Mouse (Mus musculus) hindbrain, postnatal 0 days (tissue): ENCODE data around the gene Ncl. TPM values are rescaled to one million over a fixed set of nuclear protein-coding genes. Genes with fewer than 3 reads are reported as not detected.

Experiments used
- ATAC-seq: fragments of 200-750 bp; cut with Nextera tagmentation; 2 replicates; pipeline ENCODE4 v1.8.0; 2017; ENCODE audit warnings: mild to moderate bottlenecking, moderate TSS enrichment, moderate library complexity
- DNase-seq: peaks from one replicate; pipeline ENCODE4 v3.0.0-alpha.2; 2015; ENCODE audit warnings: low spot score
- H3K27ac ChIP-seq: fragments of 300-500 bp; sonication (generic); 2 replicates; pipeline ENCODE4 v1.5.1; 2014; ENCODE audit warnings: mild to moderate bottlenecking
- H3K27me3 ChIP-seq: fragments of 300-500 bp; sonication (generic); 2 replicates; pipeline ENCODE4 v1.6.1; 2014; ENCODE audit warnings: low read length, mixed read lengths; ENCODE audit not compliant: insufficient read depth
- H3K36me3 ChIP-seq: fragments of 300-500 bp; sonication (generic); 2 replicates; pipeline ENCODE4 v1.6.1; 2014; ENCODE audit warnings: low read length, mixed read lengths; ENCODE audit not compliant: insufficient read depth
- H3K4me1 ChIP-seq: fragments of 300-500 bp; sonication (generic); 2 replicates; pipeline ENCODE4 v1.6.1; 2014; ENCODE audit warnings: antibody characterized with exemption, low read length, mixed read lengths; ENCODE audit not compliant: insufficient read depth
- H3K4me2 ChIP-seq: fragments of 300-500 bp; sonication (generic); 2 replicates; pipeline ENCODE4 v1.6.1; 2014; ENCODE audit warnings: low read depth, mild to moderate bottlenecking, low read length, moderate library complexity, mixed read lengths
- H3K4me3 ChIP-seq: fragments of 300-500 bp; sonication (generic); 2 replicates; pipeline ENCODE4 v1.5.1; 2014; ENCODE audit warnings: low read length
- H3K9ac ChIP-seq: fragments of 300-500 bp; sonication (generic); replicated peaks from 2 replicates; pipeline ENCODE4 v1.6.1; 2014; ENCODE audit warnings: mild to moderate bottlenecking, low read length, moderate library complexity, mixed read lengths
- H3K9me3 ChIP-seq: fragments of 300-500 bp; sonication (generic); 2 replicates; pipeline ENCODE4 v1.6.1; 2016; ENCODE audit warnings: low read length, mixed read lengths
- CTCF ChIP-seq: IDR thresholded peaks from 2 replicates; pipeline ENCODE4 v1.5.1; 2016; ENCODE audit warnings: antibody characterized with exemption, control low read depth, low read depth
- WGBS: fragments of 180-500 bp; shearing (Covaris S2); extraction: QIAGEN DNeasy Blood & Tissue Kit; methylation state at CpG from one replicate; pipeline ENCODE4 v1.1.7; 2014; 5-methylcytosine and 5-hydroxymethylcytosine counted together
- polyA plus RNA-seq: library from polyadenylated mRNA; unstranded; fragments of >200 nt; fragmentation: Nextera tagmentation; extraction: Ambion mirVana; gene quantifications from 2 replicates; pipeline ENCODE4 v1.2.1, GENCODE M21; 2015
- total RNA-seq: library from RNA; depleted of rRNA; stranded (reverse); fragments of >200 nt; gene quantifications from 2 replicates; pipeline ENCODE4 v1.2.3, GENCODE M21; 2014; rRNA removed

The Ncl gene
- 15.1 and 17.2 TPM in 2 replicates for total RNA-seq
- 203 and 213 TPM in 2 replicates for polyA plus RNA-seq

DNA sequence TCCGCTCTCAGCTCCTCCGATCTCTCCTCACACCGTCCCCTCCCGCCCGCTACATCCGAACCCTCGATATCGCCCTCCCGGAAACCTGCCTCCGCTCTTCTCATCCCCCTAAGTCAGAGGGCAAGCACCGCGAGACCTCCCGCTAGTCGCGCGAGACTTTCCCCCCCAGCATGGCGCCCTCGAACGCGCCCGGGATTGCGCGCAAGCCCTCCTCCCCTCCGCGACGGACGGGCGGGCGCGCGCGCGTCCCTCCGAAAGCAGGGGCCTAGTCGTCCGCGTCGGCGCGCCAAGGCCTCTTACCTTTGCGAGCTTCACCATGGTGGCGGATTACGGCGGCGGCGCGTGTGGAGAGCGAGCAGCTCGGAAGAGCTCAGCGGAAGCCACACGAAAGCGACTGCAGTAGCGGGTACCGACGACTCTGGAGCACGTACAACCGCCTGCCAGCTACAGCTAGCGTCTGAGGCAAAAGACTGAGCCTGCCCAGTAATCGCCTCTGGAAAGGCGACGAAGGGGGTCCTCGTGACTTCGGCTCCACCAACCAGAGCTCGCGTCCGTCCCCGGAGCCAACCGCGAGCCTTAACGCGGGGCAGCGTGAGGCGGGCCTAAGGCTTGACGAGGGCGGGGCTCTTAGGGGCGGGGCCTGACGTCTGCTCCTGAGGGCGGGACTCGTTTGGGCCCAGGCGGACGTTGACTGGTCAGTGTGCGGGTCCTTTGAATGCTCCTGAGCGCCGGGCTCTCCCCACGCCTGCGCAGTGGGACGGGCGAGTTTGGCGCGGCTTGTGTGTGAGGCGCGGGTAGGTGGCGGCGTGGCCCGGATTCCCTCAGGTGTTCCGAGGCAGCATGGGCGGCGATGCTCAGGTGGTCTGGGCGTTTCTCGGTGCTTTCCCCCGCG lies at the start of gene Ncl:
Gene Ncl, minus strand, starts transcription at position 495 of the 892 bp plus-strand sequence.
- DNase-seq (peak; percentile 100), ATAC-seq (peak; percentile 97)
- Histone ChIP-seq H3K4me1 (peaks cover 7% of the 10 kb centered on the region; the same call in 1 of the 2 replicates), H3K27ac (peak within 1 kb of the TSS; percentile 100), H3K9ac (peak within 1 kb of the TSS; percentile 91), H3K27me3 (no peaks in the 10 kb centered on the region), H3K36me3 (peaks cover 30% of the 10 kb centered on the region), H3K4me2 (peak within 1 kb of the TSS; percentile 86), H3K9me3 (no peaks in the 10 kb centered on the region), H3K4me3 (peak within 1 kb of the TSS; percentile 79)
- 0 out of 2 replicates have a peak, but pooled peaks have one; percentile 8 for TF ChIP-seq CTCF
- WGBS = under 1% methylated on average over 89 of the region's 102 CpGs

DNA sequence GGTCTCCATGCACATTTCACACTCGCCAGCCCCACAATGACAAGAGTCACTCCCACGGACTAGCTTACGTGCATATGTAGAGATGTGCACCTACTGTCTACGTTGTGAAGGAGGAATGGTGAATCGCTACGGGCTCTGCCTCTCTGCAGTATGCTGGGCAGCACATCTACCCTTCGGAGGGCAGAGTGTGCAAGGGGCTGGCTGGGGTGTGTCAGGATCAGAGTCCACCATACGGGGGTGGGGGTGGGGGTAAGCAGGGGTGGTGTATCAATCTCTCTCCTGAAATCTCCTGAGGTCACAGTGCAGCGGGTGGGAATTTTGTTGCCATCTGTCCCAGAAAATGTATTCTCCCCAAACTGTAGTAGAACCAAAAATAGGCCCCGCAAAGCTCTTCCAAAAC lies 49.3 kb upstream of the Ncl start:
- Histone ChIP-seq H3K9me3 (no peaks in the 10 kb centered on the region), H3K36me3 (no peaks in the 10 kb centered on the region), H3K9ac (no peak overlapping the region), H3K27ac (no peak overlapping the region), H3K4me3 (no peak overlapping the region), H3K4me2 (no peak overlapping the region), H3K4me1 (no peaks in the 10 kb centered on the region), H3K27me3 (no peaks in the 10 kb centered on the region)
- DNase-seq (no peak), ATAC-seq (no peak)
- no peak for TF ChIP-seq CTCF
- WGBS = 61% methylated on average over 10 of the region's 10 CpGs

DNA sequence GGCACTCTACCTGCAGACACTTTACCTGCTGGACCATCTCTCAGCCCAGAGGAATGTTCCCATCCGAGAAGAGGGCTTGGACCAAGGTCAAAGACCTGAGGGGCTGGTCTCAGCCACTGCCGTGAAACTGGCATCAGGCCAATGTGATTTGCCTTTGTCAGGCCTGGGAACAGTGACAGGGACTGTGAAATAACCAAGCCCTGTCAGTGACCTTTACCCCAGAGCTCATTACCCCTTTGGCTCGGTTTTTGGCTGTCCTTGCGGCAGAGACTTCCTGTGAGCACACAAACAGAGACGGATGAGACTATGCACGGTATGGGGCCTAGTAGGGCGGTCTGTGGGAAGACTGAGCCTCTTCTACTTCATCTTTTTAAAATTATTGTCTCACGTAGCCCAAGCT lies 47.7 kb upstream of the Ncl start:
- H3K9ac ChIP-seq = no peak overlapping the region
- no peak for ATAC-seq
- no peaks in the 10 kb centered on the region for H3K4me1 ChIP-seq
- no peak overlapping the region for H3K27ac ChIP-seq
- TF ChIP-seq CTCF = no peak
- H3K27me3 ChIP-seq = no peaks in the 10 kb centered on the region
- 51% methylated on average over 8 of the region's 8 CpGs for WGBS
- no peaks in the 10 kb centered on the region for H3K36me3 ChIP-seq
- no peak for DNase-seq
- no peaks in the 10 kb centered on the region for H3K9me3 ChIP-seq
- no peak overlapping the region for H3K4me2 ChIP-seq
- H3K4me3 ChIP-seq = no peak overlapping the region

DNA sequence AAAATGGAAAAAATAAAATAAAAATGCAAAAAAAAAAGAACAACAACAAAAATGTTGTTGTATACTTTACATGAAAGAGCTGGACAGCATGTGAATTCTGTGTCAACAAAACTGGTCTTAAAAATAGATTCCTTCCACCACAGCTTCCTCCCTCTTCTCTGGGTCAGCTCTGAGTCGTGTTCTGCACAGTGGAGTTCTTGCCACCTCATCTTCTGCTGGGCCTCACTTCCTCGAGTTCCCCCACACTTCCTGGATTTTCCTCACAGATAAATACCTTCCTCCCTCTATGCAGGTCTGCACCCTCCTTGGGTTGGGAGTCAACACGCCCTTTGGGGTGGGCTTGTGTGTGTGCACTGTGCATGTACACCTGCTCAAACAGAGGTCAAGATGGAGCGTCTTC lies 47.1 kb upstream of the Ncl start:
- no peak overlapping the region for H3K4me3 ChIP-seq
- no peak overlapping the region for H3K4me2 ChIP-seq
- no peak for TF ChIP-seq CTCF
- H3K9ac ChIP-seq = no peak overlapping the region
- WGBS = 81% methylated on average over 4 of the region's 4 CpGs
- H3K36me3 ChIP-seq = no peaks in the 10 kb centered on the region
- no peak overlapping the region for H3K27ac ChIP-seq
- H3K27me3 ChIP-seq = no peaks in the 10 kb centered on the region
- no peaks in the 10 kb centered on the region for H3K9me3 ChIP-seq
- no peak for DNase-seq
- H3K4me1 ChIP-seq = no peaks in the 10 kb centered on the region
- no peak for ATAC-seq

DNA sequence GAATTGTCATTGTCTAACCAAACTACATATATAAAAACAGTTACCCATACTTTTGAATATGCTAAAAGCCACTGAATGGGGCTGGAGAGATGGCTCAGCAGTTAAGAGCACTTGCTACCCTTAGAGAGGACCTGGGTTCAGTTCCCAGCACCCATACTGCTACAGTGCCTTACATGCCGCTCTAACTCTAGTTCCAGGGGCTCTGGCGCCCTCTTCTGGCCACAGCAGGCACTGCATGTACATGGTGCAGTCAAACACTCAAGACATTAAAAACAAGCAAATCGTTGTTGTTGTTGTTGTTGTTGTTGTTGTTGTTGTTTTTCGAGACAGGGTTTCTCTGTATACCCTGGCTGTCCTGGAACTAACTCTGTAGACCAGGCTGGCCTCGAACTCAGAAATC lies 45.6 kb upstream of the Ncl start:
- Histone ChIP-seq H3K9me3 (no peaks in the 10 kb centered on the region), H3K9ac (no peak overlapping the region), H3K4me1 (no peaks in the 10 kb centered on the region), H3K4me3 (no peak overlapping the region), H3K36me3 (no peaks in the 10 kb centered on the region), H3K4me2 (no peak overlapping the region), H3K27ac (no peak overlapping the region), H3K27me3 (no peaks in the 10 kb centered on the region)
- ATAC-seq (no peak), DNase-seq (no peak)
- 62% methylated on average over 5 of the region's 5 CpGs for WGBS
- peak; percentile 65 for TF ChIP-seq CTCF

DNA sequence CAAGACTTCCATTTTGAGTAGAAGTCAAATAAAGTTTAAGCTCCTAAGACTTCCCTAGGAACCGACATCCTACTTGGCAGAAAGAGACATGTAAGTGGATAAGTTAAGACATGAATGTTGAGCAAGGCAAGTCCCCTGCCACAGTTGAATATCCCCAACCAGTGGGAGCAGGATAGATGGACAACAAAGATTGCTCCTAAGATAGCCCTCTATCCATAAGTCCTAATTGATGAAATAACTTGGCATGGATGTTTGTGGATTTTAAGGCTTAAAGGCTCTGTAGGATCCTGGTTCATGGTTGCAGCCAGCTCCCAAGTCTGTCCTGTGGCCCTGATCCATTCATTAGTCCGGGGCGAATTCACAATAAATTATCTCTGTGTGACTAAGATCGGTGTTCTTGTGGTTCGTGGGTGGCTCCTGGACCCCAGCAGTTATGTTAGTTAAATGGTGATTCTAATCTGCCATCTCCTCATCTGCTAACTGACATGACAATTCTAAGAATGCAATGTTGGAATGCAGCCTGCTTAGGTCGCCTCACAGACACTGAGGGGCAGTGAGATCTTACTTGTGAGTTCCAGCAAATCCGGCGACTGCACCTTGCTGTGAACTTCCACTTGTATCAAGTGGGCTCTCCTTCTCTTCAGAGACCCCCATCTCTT lies 41.0 kb upstream of the Ncl start:
- no peaks in the 10 kb centered on the region for H3K4me1 ChIP-seq

DNA sequence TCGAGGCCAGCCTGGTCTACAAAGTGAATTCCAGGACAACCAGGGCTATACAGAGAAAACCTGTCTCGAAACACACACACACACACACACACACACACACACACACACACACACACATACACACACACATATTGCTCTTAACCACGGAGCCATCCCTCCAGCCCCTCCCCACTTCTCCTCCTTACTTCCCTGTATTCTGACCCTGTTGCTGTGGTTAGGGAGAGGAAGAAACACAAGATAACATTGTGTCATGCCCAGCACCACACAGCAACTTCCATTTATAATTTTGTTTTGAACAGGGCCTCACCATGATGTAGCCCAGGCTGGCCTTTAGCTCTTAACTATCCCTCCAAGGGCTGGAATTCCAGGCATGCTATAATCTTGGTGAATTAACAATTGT lies 40.1 kb upstream of the Ncl start:
- TF ChIP-seq CTCF = no peak
- H3K9me3 ChIP-seq = no peaks in the 10 kb centered on the region
- no peak overlapping the region for H3K4me2 ChIP-seq
- H3K27me3 ChIP-seq = no peaks in the 10 kb centered on the region
- H3K27ac ChIP-seq = no peak overlapping the region
- H3K36me3 ChIP-seq = no peaks in the 10 kb centered on the region
- no peaks in the 10 kb centered on the region for H3K4me1 ChIP-seq
- no peak overlapping the region for H3K9ac ChIP-seq
- DNase-seq = no peak
- no peak overlapping the region for H3K4me3 ChIP-seq
- no peak for ATAC-seq
- WGBS = 76% methylated on average over 3 of the region's 3 CpGs

More for the DNA sequence above, 41.0 kb upstream of the Ncl start:
- ATAC-seq (no peak), DNase-seq (no peak)
- Histone ChIP-seq H3K9ac (no peak overlapping the region), H3K9me3 (no peaks in the 10 kb centered on the region), H3K4me3 (no peak overlapping the region), H3K4me2 (no peak overlapping the region), H3K36me3 (no peaks in the 10 kb centered on the region), H3K27ac (no peak overlapping the region), H3K27me3 (no peaks in the 10 kb centered on the region)
- 74% methylated on average over 8 of the region's 8 CpGs for whole genome bisulfite sequencing
- no peak for TF ChIP-seq CTCF
